Mouse (Mus musculus) liver, embryonic 14.5 days (tissue): ENCODE data around the gene Ntrk1.

Experiments
- CTCF ChIP-seq: IDR thresholded peaks from 2 replicates; pipeline ENCODE4 v1.5.1; 2016; ENCODE audit warnings: antibody characterized with exemption, low read depth, control low read depth
- EP300 ChIP-seq: IDR thresholded peaks from 2 replicates; pipeline ENCODE4 v1.6.1; 2016; ENCODE audit warnings: antibody characterized with exemption, low read depth

DNA sequence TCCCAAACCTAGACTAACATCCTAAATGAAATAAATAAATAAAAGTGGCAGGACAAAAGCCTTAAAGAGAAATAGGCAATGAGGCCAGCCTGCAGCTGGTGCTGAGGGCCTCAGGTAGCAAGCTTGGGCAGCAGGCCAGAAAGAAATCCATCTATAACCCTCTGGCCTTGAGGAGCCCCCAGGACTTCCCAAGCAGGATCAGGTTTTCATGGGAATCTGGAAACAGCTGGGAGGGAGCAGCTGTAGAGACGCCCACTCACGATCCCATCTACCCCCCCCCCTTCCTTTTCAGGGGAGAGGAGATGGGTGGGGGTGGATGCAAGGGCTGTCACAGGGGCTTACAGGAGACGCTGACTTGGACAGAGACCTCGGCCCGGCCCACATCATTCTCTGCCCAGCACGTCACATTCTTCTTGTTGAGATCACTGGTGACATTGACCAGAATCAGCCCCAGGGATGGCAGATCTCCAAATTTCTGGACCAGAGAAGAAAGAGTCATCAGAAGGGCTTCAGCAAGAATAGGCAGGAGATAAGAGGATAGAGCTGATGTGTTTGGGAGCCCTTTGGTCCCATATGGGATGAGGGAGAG lies 9.2 kb downstream of the Ntrk1 start:
- TF ChIP-seq CTCF (no peak), EP300 (no peak)
